Mouse (Mus musculus) induced T-regulatory cell, adult 2 months (primary cell): ENCODE measurements at regions not wholly inside any gene's neighbourhood (a gene's known extent, or its start where the extent isn't known, plus 50 kb on each side); places are given as distances from the start of the nearest gene placed in this dataset.

Experiments used
- DNase-seq: peaks from one replicate; pipeline ENCODE4 v3.0.0-alpha.2; 2012; ENCODE audit warnings: low read depth

DNA sequence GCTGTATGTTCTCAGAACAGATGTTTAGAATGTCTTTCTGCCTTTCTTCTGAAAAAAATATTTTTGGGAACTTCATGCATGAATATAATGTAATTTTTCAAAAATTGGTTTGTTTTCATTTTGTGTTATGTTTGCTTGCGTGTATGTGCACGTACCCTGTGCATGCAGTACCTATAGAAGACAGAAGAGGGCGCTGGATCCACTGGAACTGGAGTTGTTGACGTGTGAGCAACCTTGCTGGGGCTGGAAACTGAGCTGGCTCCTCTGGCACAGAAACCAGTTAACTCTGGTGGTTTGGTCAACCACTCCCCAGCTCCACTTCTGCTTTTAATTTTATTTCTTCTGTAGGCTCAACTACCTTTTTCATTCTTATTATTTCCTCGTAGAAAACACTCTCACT lies 702.0 kb upstream of the Tmpo start:
- DNase-seq, result no peak

DNA sequence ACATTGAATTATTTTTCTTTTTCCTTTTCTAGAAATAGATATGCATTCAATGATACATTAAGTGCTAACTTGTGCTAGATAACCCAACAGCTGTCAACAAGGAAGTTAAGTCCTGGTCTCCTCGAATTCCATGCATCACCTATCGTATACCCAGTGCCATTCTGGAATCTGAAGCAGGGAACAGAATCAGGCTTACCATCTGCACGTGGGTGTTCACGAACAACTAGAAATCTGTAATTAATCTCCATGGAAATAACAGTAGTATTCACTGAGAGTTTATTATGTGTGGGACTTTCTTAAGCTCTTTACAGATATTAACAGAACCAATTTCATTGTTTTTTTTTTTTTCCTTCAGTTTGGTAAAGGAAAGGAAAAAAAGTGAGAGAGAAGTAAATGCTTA lies 701.4 kb upstream of the Tmpo start:
- no peak for DNase-seq

DNA sequence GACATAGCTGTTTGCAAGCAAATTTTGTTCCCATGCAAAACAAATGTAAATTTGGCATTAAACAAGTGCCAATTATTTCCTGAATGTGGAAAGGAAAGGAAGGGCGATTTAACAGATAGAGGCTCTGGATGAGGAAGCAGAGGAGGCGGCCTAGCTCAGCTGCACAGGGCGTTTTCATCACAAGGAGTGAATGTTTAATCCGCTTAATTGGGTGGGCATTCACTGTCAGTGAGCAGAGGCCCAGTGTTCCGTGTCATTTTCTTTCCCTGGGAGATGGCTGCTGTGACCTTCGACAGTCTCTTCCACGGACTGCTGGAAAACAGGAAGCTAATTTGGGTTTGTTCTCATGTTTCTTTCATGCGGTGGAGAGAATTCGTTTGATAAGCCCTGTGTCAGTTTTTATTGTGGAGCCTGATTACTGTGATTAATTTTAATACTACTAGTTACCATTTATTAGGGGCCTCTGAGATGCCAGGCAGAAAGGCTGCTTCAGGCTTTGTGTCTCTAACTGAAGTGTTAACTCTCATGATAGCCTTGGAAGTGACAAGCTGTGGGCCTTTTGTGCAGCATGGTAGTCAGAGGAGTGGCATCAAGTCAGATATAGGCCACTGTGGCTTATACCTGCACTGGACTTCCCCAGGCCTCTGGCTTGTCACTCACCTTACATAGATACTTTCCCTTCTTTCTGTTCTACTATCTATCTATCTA lies 700.6 kb upstream of the Tmpo start:
- no peak for DNase-seq

DNA sequence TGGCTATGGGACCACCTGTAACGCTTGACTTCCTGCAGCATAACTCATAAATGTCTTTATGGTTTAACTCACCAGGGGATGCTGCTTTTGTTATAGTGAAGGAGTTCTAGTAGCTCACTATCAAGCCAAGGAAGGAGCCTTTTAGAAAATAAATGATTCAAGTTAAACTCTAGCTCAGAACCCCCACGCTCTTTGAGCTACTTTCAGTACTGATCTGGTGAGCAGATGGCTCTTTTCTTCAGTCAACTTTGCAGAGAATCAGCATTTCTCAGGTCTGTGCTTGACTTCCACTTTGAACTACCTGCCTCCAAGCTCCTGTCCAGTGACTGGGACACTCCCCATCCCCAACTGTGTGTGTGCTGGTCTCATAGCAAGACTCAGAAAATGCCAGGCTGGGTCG lies 694.3 kb upstream of the Tmpo start:
- no peak for DNase-seq

DNA sequence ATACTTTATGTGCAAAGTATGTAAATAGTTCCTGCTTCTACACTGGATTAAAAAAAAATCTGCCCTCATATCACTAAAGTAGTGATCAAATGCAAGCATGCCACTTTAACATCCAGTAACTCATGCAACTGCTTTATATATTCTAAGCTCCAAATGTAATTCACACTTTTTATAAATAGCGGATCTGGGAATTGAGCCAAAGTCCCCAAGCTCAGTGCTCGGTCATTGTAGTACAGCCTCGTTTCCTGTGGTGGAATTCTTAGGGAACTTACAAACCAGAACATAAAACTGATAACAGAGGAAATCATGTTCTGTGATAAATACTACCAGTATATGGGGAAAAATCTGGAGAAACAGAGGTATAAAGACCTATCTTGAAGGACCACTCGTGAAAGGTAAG lies 690.1 kb upstream of the Tmpo start:
- no peak for DNase-seq

DNA sequence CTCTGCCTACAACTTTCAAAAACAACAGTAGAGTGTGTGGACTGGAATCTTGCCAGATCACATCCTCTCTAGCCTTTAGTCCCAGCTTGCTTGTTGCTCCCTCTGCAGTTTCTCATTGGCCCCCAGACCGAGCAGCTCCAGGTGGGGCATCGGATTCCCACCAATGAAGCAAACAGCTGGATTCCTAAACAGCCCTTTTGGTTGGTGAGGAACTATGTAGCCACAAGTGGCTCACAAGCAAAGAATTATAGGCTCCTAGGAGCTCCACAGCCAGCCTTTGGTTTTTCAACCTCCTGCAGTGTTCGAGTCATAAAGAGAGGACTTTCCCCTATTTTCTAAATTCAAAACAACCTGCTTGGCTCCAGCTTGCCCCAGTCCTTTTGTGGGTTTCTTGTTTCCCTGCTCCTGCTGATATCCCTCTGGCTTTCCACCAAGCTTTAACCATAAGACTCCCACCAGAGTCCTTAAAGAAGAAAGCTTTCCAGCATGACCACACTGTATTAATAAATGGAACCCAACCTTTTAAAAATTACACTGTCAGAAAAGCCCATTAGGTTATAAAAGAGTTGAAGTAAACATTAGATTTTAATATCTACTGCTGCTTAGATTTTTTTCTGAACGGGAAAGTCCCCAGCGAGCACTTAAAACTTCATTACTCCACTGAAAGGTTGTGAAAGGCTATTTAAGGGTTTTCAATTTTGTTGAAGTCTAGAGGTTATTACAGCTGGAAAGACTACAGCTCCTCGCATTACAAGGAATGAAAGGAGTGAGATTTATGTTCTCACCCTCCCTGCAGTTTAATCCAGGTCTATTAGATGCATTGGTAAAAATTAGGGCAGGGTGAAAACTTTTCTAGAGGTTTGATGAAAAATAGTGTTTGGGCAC lies 677.8 kb upstream of the Tmpo start:
- no peak for DNase-seq

DNA sequence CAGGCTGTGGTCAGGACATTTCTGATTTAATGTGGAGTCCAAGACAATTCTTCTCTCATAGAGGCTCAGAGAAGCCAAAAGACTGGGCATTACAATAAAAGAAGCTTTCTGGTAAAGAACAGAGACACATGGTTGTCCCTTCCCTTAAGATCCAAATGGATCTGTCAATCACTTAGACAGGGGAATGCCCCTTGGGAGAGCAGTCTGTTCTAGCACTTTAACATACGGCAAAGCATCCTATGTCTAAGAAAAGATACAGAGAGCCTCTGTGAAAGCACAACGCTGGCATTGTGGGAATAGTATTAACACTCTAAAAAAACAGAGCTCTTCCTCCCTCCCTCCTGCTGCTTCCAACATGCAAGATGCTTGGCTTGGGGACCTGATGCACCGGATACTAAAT lies 646.0 kb upstream of the Tmpo start:
- DNase-seq, result no peak

DNA sequence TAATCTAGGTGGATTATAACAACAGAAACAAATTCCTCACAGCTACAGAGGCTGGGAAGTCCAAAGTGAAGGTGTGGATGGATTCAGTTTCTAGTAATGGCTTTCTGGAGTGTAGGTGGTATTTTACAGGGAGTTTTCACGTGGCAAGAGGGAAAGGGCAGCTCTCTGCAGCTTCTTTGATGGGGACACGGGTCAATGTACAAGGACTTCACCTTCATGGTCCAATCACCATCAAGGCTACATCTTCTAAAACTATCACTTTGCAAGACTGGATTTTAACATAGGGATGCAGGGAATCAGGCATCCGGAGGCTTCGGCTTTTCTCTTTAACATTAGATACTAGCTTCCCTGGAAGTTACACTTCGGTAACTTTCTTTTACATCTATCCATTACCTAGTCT lies 642.4 kb upstream of the Tmpo start:
- DNase-seq, result no peak

DNA sequence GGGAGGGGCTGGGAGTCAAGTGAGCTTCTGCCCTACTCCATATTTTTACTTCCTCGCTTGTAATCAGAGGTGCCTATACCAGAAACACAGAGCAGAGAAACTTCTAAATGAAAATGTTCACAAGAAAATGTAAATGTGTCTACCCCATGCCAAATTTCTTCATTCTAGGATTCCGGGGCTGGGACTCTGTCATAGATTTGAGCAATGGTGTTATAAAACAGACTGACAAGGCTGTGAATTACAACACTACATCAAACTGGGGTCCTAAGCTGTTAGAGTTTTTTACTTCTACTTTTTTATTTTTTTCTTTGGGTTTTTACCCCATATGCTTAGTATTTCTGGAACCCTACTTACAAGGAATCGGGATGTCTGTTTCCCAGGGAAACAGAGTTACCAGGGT lies 623.8 kb upstream of the Tmpo start:
- no peak for DNase-seq
